In genomic region chr2:38647201-38647606, GRCm38 (mm10) we compare ENCODE assay signal across 10 mouse cellular contexts. TPM values are rescaled to one million over a fixed set of nuclear protein-coding genes. Genes with fewer than 3 reads are reported as not detected.
DNase-seq lines count a peak whose midpoint lies in the region; ATAC-seq lines count a peak whose summit lies in the region.
"Had no signal": no experiment of that assay in that cellular context is flagged by ENCODE, and none has a peak within 500 bp of the region (broad histone marks: within the 10 kb centered on the region; RNA-seq: fewer than 3 reads in every experiment).

No protein-coding gene starts in this region.

- H3K4me1 ChIP-seq in forebrain, embryonic 13.5 days: peaks cover 22% of the 10 kb centered on the region

- H3K9me3 ChIP-seq in forebrain, embryonic 13.5 days (replicated peaks): no peaks in the 10 kb centered on the region
- H3K9me3 ChIP-seq: lung, embryonic 15.5 days had no signal

- no peaks in the 10 kb centered on the region for H3K27me3 ChIP-seq in forebrain, embryonic 13.5 days
- H3K27me3 ChIP-seq: lung, embryonic 15.5 days had no signal

- 48% methylated on average over 8 of the region's 8 CpGs for WGBS in forebrain, embryonic 13.5 days

- H3K36me3 ChIP-seq in forebrain, embryonic 13.5 days (ENCODE audit: poor library complexity, severe bottlenecking): no peaks in the 10 kb centered on the region
- H3K36me3 ChIP-seq: lung, embryonic 15.5 days had no signal

- H3K9ac ChIP-seq in forebrain, embryonic 13.5 days: 0 out of 2 replicates have a peak overlapping the region, but pooled peaks have one; percentile 14
- H3K9ac ChIP-seq: lung, embryonic 15.5 days had no signal

- no peak overlapping the region for H3K4me3 ChIP-seq in forebrain, embryonic 13.5 days
- H3K4me3 ChIP-seq: gastrocnemius, adult 2 months; lung, embryonic 15.5 days had no signal

- H3K4me2 ChIP-seq in forebrain, embryonic 13.5 days: peak overlapping the region; percentile 24; the same call in 1 of the 2 replicates
- H3K4me2 ChIP-seq: lung, embryonic 15.5 days had no signal

- ATAC-seq in forebrain, embryonic 13.5 days: peak; percentile 44; the same call in 1 of the 2 replicates

- peak; percentile 29 for DNase-seq in testis, postnatal 14 days (ENCODE audit: low spot score)
- DNase-seq in testis, postnatal 10 days (ENCODE audit: low spot score): no peak
- DNase-seq in left cerebral cortex, adult 9 months (ENCODE audit: low spot score in 2 of 2): peak; percentile 42 to 66
- DNase-seq in right cerebral cortex, postnatal 4 days: peak; percentile 35
- no peak for DNase-seq in natural killer cell, adult 2 months (ENCODE audit: low spot score in 2 of 2)
- DNase-seq in heart, adult 9 months (ENCODE audit: low spot score in 2 of 2): no peak
- DNase-seq in gastrocnemius, postnatal 14 days: no peak
- DNase-seq: gastrocnemius, adult 2 months had no signal

- intact Hi-C loops in gastrocnemius, postnatal 14 days (cut with DNase I; ENCODE audit: low total_unique reads): no loop called here

- H3K27ac ChIP-seq in forebrain, embryonic 13.5 days: peak overlapping the region; percentile 69
- H3K27ac ChIP-seq: gastrocnemius, adult 2 months; lung, embryonic 15.5 days had no signal

RNA-seq across cellular contexts. Expression of gene Psmb7, which starts 3.3 kb away (rescaled TPM):
- 348 and 354 TPM in 2 replicates for polyA plus RNA-seq in forebrain, embryonic 13.5 days (2015; fragmentation: Nextera tagmentation; extraction: Ambion mirVana)
- total RNA-seq in gastrocnemius, postnatal 14 days (2021): 100 to 1,000 TPM; 280 to 288 TPM

Comparison
In these comparisons a context has a peak if more than half of its experiments do, and no peak if none do; other contexts are left out.
1. DNase-seq: peak in testis, postnatal 14 days (single experiment), left cerebral cortex, adult 9 months (2 of 2) and right cerebral cortex, postnatal 4 days (single experiment); none in testis, postnatal 10 days (single experiment), natural killer cell, adult 2 months (0 of 2), heart, adult 9 months (0 of 2) and gastrocnemius, postnatal 14 days (single experiment).